Mouse (Mus musculus) c-Kit-negative CD71-positive TER-119-positive erythroid progenitor cells, embryonic 14.5 days (primary cell): ENCODE measurements around the gene Arl15.

Experiments
- DNase-seq: peaks from one replicate; pipeline ENCODE4 v3.0.0-alpha.2; 2013; ENCODE audit warnings: low read depth, low spot score

Gene Arl15

GRCm38 (mm10) chr13:113800246-113800645 is 5.9 kb downstream of the Arl15 start:
- DNase-seq, result no peak

DNA sequence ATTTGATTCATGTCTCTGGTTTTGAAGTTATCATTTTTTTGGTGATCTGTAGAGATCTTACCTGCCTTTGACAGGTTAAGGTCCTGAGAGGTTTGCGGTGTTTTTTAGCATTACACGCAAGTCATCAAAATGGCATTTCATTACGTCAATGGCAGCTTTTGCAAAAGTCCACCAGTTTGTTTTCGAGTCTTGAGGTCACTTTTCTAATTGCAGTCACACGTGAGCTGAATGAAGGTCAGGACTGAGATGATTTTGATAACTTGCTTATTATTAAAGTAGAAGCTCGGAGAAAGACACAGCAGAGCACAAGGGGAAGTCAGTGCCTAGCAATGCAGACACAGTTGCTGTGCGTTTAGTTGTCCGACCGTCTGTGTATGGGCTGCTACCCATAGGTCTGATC is 8.3 kb downstream of the Arl15 start:
- no peak for DNase-seq

DNA sequence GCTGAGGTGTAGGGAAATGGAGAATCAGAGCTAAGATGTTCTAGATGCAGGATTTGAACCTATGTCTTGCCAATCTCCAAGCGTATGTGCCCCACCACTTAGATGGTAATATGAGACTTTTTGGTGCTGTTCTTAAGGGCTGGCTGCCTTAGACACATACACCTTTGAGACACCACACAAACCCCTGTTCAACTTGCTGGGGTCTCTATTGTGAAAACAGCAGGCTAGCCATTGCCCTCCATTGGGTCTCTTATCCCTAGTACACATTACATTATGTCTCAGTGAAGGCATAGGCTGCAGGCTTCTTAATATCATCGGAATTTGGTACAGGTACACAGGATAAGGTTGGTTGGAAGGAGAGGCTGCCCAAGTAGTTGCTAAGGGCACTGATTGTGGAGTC is 16.8 kb downstream of the Arl15 start:
- DNase-seq, result no peak

GRCm38 (mm10) chr13:113811910-113812592 is 17.7 kb downstream of the Arl15 start:
- no peak for DNase-seq

- DNase-seq, result no peak
Observed at GRCm38 (mm10) chr13:113812593-113812975, 18.3 kb downstream of the Arl15 start.

DNA sequence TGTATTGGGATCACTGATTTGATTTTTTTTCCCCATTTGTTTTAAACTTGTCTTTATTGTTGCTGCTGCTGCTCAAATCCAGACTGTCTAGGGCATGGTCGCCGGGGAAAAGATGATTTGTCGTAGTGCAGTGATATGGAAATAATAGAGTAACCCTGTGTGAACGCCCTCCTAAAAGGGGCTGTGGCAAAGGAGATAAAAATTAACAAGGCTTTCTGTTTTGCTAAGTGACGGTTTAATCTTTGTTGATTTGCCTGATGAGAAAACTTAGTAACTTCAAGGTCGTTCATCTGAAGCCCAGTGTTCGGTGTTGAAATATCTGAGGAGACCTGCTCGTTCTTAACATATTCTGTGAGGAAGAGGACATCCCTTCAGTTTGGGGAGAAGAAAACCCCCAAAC is 19.8 kb downstream of the Arl15 start:
- no peak for DNase-seq

DNA sequence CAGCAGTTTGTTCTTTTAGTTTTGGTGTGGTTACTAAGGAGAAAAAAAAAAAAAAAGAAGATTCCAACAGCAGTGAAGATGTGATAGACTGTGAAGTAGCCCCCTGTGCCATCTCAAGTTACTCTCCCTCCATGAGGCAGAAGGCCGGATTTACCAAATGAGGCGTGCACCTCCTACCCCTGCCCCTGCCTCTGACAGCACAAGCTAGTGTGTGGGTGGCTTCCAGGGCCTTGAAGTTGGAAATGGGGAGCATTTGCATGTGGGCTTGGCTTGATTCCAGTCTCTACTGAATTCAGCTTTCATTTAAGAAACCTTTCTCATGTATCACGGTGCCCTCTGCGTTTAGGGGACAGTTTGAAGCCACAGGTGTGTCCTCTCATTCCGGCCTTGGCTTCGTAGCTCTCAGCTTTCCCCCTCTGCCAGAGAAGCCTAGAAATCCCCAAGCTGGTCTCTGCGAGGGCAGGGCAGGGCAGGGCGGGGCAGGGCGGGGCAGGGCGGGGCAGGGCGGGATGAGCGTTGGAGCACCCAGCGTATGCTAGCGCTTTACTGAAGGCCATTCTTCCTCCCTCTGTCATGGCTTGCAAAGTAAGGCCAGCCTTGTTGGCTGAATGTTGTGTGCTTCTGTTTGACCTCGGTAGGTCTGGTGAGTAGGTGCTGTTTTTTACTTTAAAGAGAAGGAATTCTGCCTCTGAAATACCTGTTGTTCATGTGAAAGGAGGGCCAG is 21.6 kb downstream of the Arl15 start:
- DNase-seq, result peak; percentile 46

DNA sequence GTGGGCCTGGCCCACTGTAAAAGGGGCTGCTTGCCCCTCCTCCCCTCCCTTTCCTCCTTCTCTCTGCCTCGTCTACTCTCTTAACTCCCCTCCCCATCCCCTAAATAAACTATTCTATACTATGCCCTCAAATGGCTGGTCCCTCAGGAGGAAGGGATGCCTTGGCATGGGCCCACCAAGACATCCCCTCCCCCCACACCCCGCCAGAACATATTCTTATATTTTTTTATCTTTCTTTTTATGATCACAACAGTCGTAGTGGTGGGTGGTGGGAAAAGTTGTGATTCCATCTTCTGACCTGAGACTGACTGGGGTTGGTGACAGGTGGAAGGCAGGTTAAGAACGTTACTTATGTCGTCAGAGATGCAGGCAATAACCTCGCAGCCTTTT is 22.1 kb downstream of the Arl15 start:
- DNase-seq, result no peak

- no peak for DNase-seq
Observed at GRCm38 (mm10) chr13:113819006-113819405, 24.7 kb downstream of the Arl15 start.

DNA sequence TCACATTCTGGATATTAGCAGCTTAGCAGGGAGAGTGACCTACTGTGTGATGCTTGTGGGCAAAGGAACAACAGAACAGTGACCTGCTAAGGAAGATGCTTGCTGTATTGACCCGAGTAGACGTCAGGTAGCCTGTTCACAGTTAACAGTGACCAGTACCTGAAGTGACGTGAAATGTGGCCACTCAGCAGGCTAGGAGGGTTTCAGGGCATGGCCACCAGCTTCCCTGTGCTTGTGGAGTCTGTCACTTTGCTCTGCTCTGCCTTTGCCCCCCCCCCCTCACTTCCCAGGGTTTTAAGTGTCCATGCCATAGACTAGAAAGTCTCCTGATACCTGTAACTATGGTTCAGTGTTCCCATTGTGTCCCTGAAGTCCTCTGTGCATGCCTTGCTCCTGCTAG is 25.9 kb downstream of the Arl15 start:
- no peak for DNase-seq

GRCm38 (mm10) chr13:113821891-113822290 is 27.6 kb downstream of the Arl15 start:
- no peak for DNase-seq

DNA sequence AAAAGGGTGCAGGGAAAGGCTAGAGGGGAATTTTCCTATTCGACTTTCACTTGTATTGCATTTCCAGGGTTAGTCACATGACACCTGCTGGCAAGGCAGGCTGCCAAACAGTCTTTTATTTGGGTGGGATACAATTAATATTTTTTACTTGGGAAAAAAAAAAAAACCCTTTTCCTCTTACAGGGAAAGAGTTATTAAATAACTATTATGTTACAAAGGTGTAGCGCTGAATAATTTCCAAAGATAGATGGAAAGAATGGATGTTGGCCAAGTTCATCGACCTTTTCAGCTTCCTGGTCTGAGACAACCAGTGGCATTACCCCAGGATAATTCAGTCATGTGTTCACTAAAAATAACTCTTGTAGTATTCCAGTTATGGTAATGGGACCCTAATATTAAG is 29.7 kb downstream of the Arl15 start:
- DNase-seq, result no peak

- no peak for DNase-seq
Observed at GRCm38 (mm10) chr13:113828633-113829032, 34.3 kb downstream of the Arl15 start.

- DNase-seq, result no peak
Observed at GRCm38 (mm10) chr13:113829079-113829478, 34.8 kb downstream of the Arl15 start.

DNA sequence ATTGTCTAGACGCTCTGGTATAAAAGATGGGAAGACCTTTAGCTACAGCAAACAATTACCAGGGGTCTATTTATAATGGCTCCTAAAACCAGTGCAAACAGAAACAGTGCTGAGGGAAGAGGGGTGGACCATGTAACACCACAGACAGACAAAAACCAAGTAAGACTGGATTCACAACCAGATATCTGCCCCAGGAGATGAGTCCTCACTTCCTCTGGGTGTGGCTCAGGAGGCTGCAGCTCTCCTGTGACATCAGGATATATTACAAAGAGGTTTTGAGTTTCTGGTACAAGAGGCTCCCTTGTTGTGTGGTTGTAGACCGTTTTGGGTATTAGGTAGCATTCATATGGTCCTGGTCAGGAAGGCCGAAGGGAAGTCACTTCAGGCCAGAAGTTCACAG is 36.5 kb downstream of the Arl15 start:
- DNase-seq, result no peak

- no peak for DNase-seq
Observed at GRCm38 (mm10) chr13:113832947-113833346, 38.6 kb downstream of the Arl15 start.

- DNase-seq, result no peak
Observed at GRCm38 (mm10) chr13:113835921-113836320, 41.6 kb downstream of the Arl15 start.

GRCm38 (mm10) chr13:113838601-113839576 is 44.6 kb downstream of the Arl15 start:
- no peak for DNase-seq

DNA sequence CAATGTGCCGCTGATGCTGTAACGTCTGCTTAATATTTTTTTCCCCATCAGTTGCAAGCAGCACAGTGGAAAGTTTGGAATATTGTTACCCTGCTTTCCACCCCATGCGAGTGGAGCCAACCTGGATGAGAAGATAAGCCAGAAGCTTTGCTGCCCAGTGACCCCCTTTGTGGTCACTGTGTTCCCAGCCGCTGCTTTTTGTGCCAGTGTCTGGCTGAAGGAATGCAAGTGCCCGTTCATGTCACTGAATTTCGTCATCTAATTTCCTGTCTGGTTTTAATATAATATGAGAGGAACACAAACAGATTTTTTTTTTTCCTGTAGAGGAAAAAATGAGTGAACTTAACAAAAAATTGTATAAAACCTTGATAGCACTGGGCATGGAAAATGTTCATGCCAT is 46.1 kb downstream of the Arl15 start:
- no peak for DNase-seq

DNA sequence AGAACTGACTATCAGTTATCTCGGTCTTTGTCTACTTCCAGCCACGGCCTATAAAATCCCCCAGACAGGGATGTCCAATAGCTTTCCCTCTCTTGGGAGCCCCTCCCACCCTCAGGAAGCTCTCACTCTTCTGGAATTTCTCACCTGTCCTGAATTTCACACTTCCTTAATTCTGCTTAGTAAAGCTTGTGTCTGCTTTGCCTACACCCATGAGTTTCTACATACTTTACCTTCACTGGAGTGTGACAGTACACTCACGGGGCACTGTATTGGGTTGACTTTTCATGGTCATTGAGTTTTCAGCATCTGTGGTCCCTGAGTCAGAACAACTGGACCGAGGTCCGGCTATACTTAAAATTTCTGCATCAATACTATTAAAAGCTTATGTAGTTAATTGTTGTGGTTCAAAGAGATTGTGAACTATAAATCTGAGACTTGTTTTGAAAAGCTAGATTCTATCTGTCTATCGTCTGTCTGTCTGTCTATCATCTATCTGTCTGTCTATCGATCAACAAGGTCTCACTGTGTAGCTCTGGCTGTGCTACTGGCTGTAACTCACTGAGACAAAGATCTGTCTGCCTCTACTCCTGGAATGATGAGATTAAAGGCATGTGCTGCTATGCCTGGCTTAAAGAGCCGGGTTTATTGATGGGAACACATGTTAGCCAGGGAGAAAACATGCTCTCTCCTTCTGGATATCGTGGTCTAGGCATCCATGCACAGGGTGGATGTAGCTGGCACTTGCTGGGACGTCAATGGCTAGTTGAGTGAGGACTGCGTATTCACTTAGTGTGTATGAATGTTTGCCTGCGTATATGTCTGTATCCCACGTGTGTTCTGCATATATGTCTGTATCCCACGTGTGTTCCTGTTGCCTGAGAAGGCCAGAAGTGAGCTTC is 48.4 kb downstream of the Arl15 start:
- no peak for DNase-seq

DNA sequence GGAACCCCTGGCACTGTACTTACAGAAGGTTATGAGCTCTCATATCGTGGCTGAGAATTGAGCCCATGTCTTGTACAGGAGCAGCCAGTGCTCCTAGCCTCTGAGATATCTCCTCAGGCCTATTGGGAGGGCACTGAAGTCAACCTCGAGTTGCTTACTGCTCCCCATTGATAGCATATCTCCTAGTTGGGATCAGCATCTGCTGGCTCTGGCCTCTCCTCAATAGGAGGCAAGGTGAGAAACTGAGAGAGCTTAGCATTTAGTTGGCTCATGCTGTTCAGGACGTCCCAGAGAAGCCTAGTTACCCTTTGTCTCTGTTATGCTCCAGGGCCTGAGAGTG is 49.0 kb downstream of the Arl15 start:
- DNase-seq, result peak; percentile 36
